Mouse (Mus musculus) small intestine, adult 2 months (tissue): ENCODE measurements at regions not wholly inside any gene's neighbourhood (a gene's known extent, or its start where the extent isn't known, plus 50 kb on each side); places are given as distances from the start of the nearest gene placed in this dataset.

Experiments
- CTCF ChIP-seq: fragments of 200-500 bp; IDR thresholded peaks from 2 replicates; pipeline ENCODE4 v1.5.1; 2012; ENCODE audit warnings: low read depth, mild to moderate bottlenecking, control low read depth, inconsistent platforms, low read length, moderate library complexity, mixed read lengths; ENCODE audit not compliant: insufficient replicate concordance, insufficient read length; ENCODE audit errors: extremely low read depth
- POLR2A ChIP-seq: fragments of 200-500 bp; IDR thresholded peaks from 2 replicates; pipeline ENCODE4 v1.6.1; 2012; ENCODE audit warnings: low read depth, mild to moderate bottlenecking, control low read depth, inconsistent platforms, low read length, moderate library complexity

GRCm38 (mm10) chr15:6001394-6001793, 298.2 kb upstream of the Dab2 start:
- TF ChIP-seq CTCF = no peak
- no peak for TF ChIP-seq POLR2A
